Mouse (Mus musculus) brain, embryonic 14.5 days (tissue): ENCODE measurements around the gene Dnase1l3. TPM values are rescaled to one million over a fixed set of nuclear protein-coding genes. Genes with fewer than 3 reads are reported as not detected.
A peak's percentile ranks its signal among the peaks of the same experiment; 100 is the strongest.

ENCODE experiments used
- DNase-seq: peaks from one replicate; pipeline ENCODE4 v3.0.0-alpha.2; 2011; ENCODE audit warnings: low read depth
- CTCF ChIP-seq: fragments of 200-500 bp; IDR thresholded peaks from 2 replicates; pipeline ENCODE4 v1.5.1; 2012; ENCODE audit warnings: inconsistent platforms, mild to moderate bottlenecking, moderate library complexity, borderline replicate concordance; ENCODE audit not compliant: insufficient read depth, insufficient read length; ENCODE audit errors: extremely low read depth
- POLR2A ChIP-seq: fragments of 200-500 bp; IDR thresholded peaks from 2 replicates; pipeline ENCODE4 v1.6.1; 2012; ENCODE audit warnings: mild to moderate bottlenecking, inconsistent platforms, borderline replicate concordance; ENCODE audit not compliant: poor library complexity, insufficient read depth, insufficient read length, severe bottlenecking; ENCODE audit errors: extremely low read depth
- polyA plus RNA-seq: library from polyadenylated mRNA; depleted of rRNA; stranded (reverse); fragments of >200 nt; gene quantifications from 2 replicates; pipeline ENCODE4 v1.2.3, GENCODE M21; 2012; rRNA removed

Gene Dnase1l3
- 0.05 and 0.07 TPM in 2 replicates for polyA plus RNA-seq

GRCm38 (mm10) chr14:7994271-7994767 lies at the start of gene Dnase1l3:
TSS of gene Dnase1l3 (minus strand) at chr14:7994573.
- TF ChIP-seq CTCF (peak; percentile 13; the same call in 1 of the 2 replicates), POLR2A (no peak)
- DNase-seq: no peak

DNA sequence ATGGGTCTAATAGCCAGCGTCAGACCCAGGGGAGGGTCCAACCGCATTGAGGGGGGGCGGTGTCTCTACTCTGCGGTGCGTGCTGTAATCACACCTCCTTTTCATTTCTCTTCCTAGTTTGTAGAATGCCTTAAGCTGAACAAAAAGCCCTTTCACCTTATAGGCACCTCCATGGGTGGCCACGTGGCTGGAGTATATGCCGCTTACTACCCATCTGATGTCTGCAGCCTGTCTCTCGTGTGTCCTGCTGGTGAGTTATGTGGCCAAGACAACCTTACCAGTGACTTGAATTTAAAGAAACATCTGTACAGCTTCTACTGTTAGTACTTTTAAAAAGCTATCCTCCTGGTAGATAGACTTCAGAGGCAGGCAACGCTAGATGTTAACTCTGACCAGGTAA lies 48.2 kb upstream of the Dnase1l3 start:
- TF ChIP-seq POLR2A: no peak
- TF ChIP-seq CTCF: no peak
- DNase-seq: no peak

- TF ChIP-seq POLR2A (no peak), CTCF (no peak)
- no peak for DNase-seq
Observed at GRCm38 (mm10) chr14:8042120-8042519, 47.7 kb upstream of the Dnase1l3 start.

GRCm38 (mm10) chr14:8040911-8041678 lies 46.7 kb upstream of the Dnase1l3 start:
- DNase-seq: no peak
- TF ChIP-seq CTCF (no peak), POLR2A (no peak)

DNA sequence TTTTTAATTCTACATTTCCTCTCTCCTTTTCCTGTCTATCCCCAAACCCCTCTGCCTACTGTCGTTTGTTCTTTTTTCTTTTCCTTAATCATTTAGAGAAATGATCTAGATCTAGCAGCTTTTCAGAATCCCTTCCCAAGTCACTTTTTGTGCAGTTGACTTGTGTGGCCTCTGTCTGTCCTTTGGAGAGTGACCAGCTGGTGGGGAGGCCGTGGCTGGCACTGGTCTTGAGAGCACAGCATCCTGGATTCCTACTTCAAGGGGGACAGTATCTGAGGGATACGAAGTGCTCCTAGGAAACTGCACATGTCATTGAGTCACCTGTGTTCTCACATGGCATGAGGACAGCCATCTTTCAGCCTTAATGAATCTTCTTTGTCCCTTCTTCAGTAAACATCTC lies 45.8 kb upstream of the Dnase1l3 start:
- TF ChIP-seq CTCF (no peak), POLR2A (no peak)
- DNase-seq: no peak

DNA sequence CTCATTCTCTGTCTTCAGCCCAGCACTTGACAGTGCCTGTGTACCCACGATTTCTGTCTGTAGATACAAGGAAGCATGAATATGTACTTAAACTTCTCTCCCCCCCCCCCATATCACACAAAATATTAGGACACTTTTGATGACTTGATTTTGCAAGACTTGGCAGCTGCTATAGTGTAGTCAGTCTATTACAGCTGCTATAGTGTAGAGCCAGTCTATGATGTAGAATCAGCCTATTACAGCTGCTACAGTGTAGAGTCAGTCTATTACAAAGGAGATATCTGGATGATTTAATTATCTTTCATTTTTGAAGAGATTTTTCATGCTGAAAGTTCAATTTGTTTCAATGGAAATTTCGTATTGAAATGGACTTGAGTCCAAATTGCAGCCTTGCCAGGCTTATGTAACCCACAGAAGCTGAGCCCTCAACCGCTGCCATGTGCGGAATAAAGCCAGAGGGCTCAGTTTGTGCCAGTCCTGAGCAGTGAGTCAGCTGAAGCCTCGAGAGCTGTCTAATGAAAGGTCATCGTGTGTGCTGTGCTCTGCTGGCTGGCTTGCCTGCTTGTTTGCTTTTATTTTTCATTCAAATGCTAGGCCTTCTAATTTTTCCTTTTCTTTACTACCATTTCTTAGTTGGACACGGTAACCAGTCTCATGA lies 44.5 kb upstream of the Dnase1l3 start:
- TF ChIP-seq CTCF (no peak), POLR2A (no peak)
- DNase-seq: peak; percentile 11

DNA sequence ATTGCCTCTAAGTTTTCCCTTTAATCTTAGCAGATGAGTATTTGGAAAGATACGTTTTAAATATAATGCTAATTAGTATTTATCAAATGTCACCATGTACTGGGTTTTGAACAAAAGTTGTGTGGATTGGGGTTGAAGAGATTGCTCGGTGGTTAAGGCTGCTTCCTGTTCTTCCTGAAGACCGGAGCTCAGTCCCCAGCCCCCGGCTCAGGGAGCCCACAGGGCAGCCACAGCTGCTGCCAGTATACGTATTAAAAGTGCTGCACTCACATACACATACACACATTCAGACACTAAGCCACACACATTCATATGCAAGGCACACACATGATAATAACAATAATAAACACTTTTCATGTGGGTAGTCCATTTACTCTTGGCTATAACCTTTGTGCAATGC lies 43.8 kb upstream of the Dnase1l3 start:
- no peak for DNase-seq
- no peak for TF ChIP-seq POLR2A
- TF ChIP-seq CTCF: no peak

DNA sequence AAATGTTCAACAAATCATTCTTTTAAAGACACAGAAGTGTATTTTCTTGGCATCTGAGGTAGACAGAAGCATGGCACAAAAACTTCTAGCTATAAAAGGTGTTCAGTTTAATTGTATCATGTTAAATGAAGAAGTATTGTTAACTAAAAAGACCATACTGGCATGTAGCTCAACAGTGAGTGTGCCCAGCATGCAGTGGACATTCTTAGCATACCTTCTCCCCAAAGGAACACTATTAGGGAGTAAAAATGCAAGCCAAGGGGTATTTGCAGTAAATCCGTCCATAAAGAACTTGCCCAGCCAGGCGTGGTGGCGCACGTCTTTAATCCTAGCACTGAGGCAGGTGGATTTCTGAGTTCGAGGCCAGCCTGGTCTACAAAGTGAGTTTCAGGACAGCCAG lies 42.0 kb upstream of the Dnase1l3 start:
- DNase-seq: no peak
- TF ChIP-seq POLR2A (no peak), CTCF (no peak)

DNA sequence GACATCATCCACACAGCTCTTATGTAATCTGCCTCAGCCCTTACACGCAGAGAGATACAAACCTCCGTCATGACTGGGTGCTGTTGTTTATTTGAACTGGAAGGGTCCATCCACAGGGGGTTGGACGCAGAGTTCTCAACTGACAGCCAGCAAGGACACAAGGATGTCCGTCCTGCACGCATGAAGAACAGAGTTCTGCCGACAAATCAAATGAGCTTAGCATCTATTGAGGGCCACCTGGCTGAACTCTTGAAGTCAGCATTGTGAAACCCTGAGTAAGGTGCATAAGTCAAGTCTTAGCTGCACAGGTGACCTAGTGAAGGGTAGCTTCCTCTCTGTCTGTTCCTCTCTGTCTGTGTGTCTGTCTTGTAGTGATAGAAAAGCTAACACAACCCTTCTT lies 41.6 kb upstream of the Dnase1l3 start:
- no peak for DNase-seq
- TF ChIP-seq POLR2A (no peak), CTCF (no peak)

DNA sequence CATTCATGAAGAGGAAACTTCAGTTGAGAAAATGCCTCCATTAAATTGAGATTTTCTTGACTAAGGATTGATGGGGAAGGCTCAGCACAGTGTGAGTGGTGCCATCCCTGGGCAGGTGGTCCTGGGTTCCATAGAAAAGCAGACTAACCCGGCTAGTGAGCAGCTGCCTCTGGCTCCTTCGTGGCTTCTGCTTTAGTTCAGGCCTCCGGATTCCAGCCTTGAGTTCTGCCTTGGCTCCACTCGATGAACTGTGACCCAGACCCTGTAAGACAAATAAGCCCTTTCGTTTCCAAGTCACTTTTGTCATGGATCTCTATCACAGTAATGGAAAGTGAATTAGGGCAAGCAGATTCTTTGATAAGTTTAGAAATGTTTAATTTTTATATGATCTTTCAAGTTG lies 40.2 kb upstream of the Dnase1l3 start:
- no peak for DNase-seq
- TF ChIP-seq POLR2A (no peak), CTCF (no peak)

- peak; percentile 44 for DNase-seq
- no peak for TF ChIP-seq POLR2A
Observed at GRCm38 (mm10) chr14:8032087-8032944, 37.9 kb upstream of the Dnase1l3 start.
